Mouse (Mus musculus) Patski (cell line): ENCODE results near the gene Polr1d. TPM values are rescaled to one million over a fixed set of nuclear protein-coding genes. Genes with fewer than 3 reads are reported as not detected.

ENCODE experiments used
- ATAC-seq: fragments of 100-300 bp; one replicate; pipeline ENCODE4 v1.8.0; 2021
- CTCF ChIA-PET: fragments of 350-600 bp; sonication (Branson Sonifier 250); formaldehyde crosslinking; loops from one replicate; lab custom pipeline; 2022; ENCODE audit warnings: inconsistent platforms; lab: Charles Lee
- POLR2A ChIA-PET: fragments of 350-600 bp; sonication (Branson Sonifier 250); formaldehyde crosslinking; loops from one replicate; lab custom pipeline; 2022; ENCODE audit warnings: antibody characterized with exemption, inconsistent platforms; lab: Charles Lee
- DNase-seq: peaks from one replicate; pipeline ENCODE4 v3.0.0-alpha.2; 2011; ENCODE audit warnings: low read depth, low spot score
- H3K27me3 ChIP-seq: fragments of 371-371 bp; one replicate; pipeline ENCODE4 v1.5.1; 2021
- CTCF ChIP-seq: fragments of 100-300 bp; IDR thresholded peaks from one replicate; pipeline ENCODE4 v1.5.1; 2021
- in situ Hi-C: fragments of 300-500 bp; cut with MboI; formaldehyde crosslinking; loops from 3 replicates; pipeline ENCODE4 v1.11.1; 2018; ENCODE audit warnings: low pct_unique_long_range_greater_than_20kb, mixed read lengths
- polyA plus RNA-seq: library from polyadenylated mRNA; unstranded; gene quantifications from one replicate; pipeline ENCODE4 v1.2.3, GENCODE M21; 2021

The Polr1d gene
- polyA plus RNA-seq, 1 experiment from 2014 or later, result 168 TPM

DNA sequence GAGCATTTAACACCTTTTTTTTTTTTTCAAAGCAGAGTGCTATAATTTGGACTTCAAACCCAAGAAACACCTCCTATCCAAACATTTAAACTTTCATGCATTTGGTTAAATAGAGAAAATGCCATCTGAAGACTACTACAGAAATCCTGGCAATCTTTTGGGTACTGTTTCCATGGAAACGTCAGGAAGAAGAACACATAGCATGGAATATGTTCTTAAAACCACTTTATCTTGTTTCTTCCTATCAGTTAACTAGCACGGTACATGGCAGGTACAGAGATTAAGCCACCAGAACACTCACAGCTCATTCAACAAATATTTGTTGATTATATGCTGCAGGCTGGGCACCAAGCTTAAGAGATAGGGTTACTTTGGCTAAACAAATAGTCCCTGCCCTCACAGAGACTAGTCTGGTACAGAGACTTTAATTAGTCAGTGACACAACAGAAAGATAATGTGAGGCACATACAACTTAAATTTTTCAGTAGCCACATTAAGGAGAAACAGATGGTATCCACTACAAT lies 22.0 kb upstream of the Polr1d start:
- in situ Hi-C loops, result no loop called here

DNA sequence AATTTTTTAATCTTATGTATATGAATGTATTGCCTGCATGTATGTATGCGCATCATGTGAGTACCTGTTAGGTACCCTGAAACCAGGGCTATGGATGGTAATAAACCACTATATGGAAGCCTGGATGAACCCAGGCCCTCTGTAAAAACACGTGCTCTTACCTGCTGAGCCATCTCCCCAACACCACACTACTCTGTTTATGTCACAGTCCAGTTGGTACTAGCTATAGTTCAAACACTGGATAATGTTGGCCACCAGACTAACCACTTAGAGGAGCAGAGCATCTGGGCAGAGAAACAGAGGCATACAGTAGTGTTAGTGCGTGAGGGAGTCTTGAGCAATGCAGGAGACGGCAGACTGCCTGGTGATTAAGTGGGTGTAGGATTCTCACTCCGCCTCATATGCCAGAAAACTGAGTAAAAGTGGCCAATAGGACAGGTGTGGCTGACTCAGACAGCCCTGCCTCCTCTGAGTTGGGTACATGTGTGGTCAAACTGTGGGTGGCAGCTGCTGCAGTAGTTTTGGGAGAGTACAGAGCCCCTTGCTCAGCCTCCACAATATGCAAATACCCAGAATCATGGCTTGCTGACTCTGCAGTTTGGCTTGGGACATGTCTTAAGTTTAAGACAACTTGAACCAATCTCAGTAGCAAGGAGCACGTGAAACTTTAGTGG lies 21.1 kb upstream of the Polr1d start:
- CTCF ChIA-PET, result no interaction called here

More for the DNA sequence above, 22.0 kb upstream of the Polr1d start:
- ChIA-PET POLR2A (no interaction called here), CTCF (no interaction called here)
- no peak for DNase-seq
- no peak for TF ChIP-seq CTCF
- no peaks in the 10 kb centered on the region for H3K27me3 ChIP-seq
- ATAC-seq, result no peak

DNA sequence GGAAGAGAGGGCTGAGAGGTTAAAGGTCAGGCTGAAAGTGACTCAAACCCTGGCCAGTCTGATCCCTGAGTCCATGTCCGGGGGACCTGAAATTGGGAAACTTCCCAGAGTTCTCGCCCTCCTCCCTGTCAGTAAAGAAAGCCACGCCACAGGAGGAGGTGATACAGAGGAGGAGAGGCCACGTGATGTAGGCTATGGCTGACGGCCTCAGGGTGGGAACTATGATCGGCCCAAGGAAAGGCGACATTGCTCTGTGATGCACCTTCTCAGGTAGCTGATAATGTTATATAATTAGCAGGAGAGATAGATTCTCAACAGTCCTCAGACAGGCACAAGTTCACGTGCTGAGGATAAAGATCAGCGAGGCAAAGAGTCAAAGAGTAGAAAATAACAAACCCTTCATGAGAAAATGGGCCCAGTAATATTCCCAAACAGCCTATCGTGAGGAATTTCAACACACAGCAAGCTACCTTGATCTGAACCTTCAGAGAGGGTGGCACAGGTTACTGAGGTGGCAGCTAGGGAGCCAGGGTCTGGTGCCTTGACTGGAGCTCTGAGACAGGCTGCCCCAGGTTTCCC lies 20.0 kb upstream of the Polr1d start:
- ChIA-PET POLR2A (no interaction called here), CTCF (interaction anchor here (1.6 to 2.2 kb wide), 2 partner anchors 8 to 10 kb away, joined by 8 to 10 read pairs; no protein-coding TSS in a partner anchor)
- no peak for ATAC-seq
- no peak for DNase-seq
- no peak for TF ChIP-seq CTCF
- no peaks in the 10 kb centered on the region for H3K27me3 ChIP-seq
- in situ Hi-C loops, result no loop called here

More for the DNA sequence above, 21.1 kb upstream of the Polr1d start:
- POLR2A ChIA-PET, result interaction anchor here (0.5 to 0.6 kb wide), 2 partner anchors 30 to 359 kb away, joined by 3 read pairs; no protein-coding TSS in a partner anchor
- TF ChIP-seq CTCF, result no peak
- in situ Hi-C loops, result no loop called here
- ATAC-seq (no peak), DNase-seq (no peak)
- no peaks in the 10 kb centered on the region for H3K27me3 ChIP-seq

DNA sequence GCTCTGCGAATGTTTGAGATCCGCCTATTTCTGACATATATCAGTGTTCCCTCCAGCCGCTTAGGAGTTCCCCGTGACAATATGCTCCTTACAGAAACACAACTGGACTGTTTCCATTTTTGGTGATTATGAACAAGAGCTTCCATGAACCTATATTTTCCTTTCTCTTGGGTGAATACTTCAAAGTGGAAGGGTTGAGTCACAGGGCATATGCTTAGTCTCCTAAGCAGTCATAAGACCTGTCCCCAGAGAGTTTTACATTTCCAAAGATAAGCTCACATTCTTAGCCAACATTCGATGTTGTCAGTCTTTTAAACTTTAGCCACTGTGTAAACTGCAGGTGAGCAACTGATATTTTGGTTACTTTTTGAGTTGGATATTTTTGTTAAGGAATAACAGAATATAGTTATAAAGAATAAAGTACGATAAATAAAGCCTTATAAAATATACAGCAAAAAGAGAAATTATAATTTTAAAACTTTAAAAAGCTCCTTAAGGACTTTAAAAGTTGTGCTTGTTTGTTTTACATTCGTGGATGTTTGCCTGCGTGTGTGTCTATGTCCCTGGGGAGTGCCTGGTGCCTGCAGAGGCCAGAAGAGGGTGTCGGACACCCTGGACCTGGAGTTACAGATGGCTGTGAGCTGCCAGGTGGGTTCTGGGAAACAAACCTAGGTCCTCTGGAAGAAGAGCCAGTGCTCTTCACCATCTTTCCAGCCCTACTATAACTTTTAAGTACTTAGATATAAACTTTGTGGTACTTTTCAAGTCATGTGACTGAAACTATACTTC lies 19.0 kb upstream of the Polr1d start:
- no peak for DNase-seq
- in situ Hi-C loops, result no loop called here
- ChIA-PET POLR2A (no interaction called here), CTCF (interaction anchor here (1.6 to 2.2 kb wide), 2 partner anchors 9 to 11 kb away, joined by 8 to 10 read pairs; no protein-coding TSS in a partner anchor)
- H3K27me3 ChIP-seq, result no peaks in the 10 kb centered on the region
- no peak for TF ChIP-seq CTCF
- no peak for ATAC-seq

DNA sequence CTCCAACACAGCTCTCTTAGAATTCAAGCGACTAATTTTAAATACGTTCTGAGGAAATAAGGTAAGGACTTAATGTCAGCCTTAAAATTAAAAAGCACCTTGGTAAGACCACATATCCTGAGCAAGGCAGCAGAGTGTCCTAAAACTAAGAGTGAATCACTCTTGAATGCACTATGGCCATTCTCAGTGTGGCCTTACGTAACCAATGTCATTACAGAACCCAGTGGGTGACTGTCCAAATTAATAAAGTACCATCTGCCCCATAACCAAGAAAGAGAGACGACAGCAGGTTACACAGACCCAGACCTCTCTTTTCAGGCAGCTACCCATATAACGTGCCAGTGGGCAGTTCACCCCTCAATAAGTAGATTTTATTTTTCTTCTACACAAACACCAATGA lies 18.2 kb upstream of the Polr1d start:
- CTCF ChIA-PET, result interaction anchor here (1.6 to 2.2 kb wide), 2 partner anchors 10 to 12 kb away, joined by 8 to 10 read pairs; no protein-coding TSS in a partner anchor
- POLR2A ChIA-PET, result no interaction called here
- no peak for ATAC-seq

DNA sequence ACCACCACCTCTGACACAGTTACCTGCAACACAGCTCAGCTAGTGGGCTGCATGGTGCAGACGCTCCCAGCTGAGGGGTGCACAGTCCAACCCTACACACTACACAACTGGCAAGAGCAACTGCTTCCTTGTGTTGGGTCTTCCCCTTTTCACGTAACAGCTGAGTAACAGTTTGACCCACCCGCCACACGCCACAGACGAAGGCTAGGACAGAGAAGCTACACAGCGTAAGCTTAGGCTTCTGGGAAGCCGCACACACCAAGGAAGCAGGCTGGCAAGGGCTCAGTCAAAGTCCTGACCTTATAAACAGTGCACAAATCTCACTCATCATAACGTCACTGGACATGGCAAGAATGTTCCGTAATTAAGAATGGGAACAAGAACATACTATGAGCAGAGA lies 17.5 kb upstream of the Polr1d start:
- DNase-seq (no peak), ATAC-seq (no peak)
- POLR2A ChIA-PET, result no interaction called here
- no peaks in the 10 kb centered on the region for H3K27me3 ChIP-seq
- no peak for TF ChIP-seq CTCF
- in situ Hi-C loops, result no loop called here
- CTCF ChIA-PET, result no interaction called here

More for the DNA sequence above, 18.2 kb upstream of the Polr1d start:
- in situ Hi-C loops, result no loop called here
- DNase-seq, result no peak
- no peak for TF ChIP-seq CTCF
- no peaks in the 10 kb centered on the region for H3K27me3 ChIP-seq

DNA sequence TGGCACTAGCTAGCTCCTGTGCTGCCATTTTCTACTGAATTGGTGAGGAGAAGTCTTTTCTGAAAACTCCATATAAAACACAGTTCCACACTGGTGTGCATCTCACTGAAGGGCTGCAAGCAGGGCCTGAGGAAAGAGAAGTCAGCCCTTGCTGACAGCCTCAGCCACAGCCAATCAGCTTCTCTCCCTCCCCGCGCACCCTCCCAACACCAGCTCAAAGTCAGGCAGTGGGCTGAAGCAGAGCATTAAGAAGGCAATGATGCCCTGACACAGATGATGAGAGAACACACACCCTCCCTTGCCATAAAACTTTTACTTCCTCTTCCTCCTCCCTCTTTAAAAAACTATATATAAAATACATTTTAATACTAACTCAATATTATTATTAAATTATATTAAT lies 16.8 kb upstream of the Polr1d start:
- TF ChIP-seq CTCF, result no peak
- ChIA-PET POLR2A (no interaction called here), CTCF (no interaction called here)
- DNase-seq (no peak), ATAC-seq (no peak)
- no peaks in the 10 kb centered on the region for H3K27me3 ChIP-seq
- in situ Hi-C loops, result no loop called here

DNA sequence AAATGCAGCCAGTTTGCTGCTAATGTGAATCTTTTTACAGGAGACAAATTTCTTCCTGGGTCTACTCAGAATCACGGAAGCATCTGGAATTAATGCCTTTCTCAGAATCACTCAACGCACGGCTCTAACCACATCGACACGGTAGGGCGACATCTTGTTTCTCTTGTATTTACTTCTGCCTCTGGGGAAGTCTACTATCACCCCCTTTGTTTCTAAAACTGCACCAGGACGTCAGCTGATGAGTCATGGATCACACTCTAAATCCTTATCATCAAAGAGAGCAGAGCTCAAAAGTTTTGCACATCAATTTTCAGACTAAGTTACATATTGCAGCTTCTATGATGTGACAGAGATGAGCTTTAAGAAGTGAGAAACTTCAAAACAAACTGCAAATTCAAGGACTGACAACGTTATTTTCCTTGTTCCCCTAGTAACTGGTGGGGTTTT lies 13.6 kb upstream of the Polr1d start:
- H3K27me3 ChIP-seq, result no peaks in the 10 kb centered on the region
- DNase-seq (no peak), ATAC-seq (no peak)
- POLR2A ChIA-PET, result interaction anchor here (0.5 kb wide), 1 partner anchor 62 kb away, joined by 4 read pairs; no protein-coding TSS in a partner anchor
- in situ Hi-C loops, result no loop called here
- TF ChIP-seq CTCF, result no peak
- CTCF ChIA-PET, result interaction anchor here (1.5 to 2.3 kb wide), 2 partner anchors 11 to 15 kb away, joined by 4 to 5 read pairs; no protein-coding TSS in a partner anchor

DNA sequence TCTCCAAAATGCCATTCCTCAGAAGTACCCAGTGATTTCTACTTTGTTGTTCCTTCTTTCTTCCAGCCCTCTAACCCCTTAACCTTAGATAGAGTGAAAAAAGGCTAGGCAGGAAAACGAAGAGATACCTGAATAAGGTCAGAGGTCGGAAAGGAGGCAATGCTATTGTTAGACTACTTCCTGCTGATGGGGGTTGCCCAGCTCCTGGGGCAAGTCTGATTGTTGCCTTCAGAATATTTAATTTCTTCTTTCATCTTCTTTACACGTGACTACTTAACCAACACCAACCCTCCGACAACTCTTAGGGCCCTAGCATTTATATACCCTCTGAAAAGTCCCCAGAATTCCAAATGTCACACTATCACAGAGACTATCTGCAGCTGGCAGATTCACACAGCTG lies 10.7 kb upstream of the Polr1d start:
- H3K27me3 ChIP-seq, result no peaks in the 10 kb centered on the region
- DNase-seq (no peak), ATAC-seq (no peak)
- no peak for TF ChIP-seq CTCF
- POLR2A ChIA-PET, result no interaction called here
- in situ Hi-C loops, result no loop called here
- CTCF ChIA-PET, result no interaction called here

DNA sequence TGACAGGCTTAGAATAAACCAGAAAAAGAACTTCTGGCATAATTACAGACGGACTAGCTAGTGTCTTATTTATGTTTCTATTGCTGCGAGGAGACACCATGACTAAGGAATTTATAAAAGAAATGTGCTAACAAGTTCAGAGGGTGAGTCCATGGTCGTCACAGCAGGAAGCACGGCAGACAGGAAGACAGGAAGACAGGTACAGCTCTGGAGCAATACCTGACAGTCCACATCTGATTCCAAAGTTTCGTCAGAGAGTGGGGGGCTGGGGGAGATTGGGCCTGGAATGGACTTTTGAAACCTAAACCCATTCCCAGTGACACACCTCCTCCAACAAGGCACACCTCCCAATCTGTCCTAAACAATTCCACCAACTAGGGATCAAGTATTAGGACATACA lies 9.9 kb upstream of the Polr1d start:
- H3K27me3 ChIP-seq, result no peaks in the 10 kb centered on the region
- POLR2A ChIA-PET, result no interaction called here
- ATAC-seq, result no peak
- DNase-seq, result no peak
- no peak for TF ChIP-seq CTCF
- CTCF ChIA-PET, result no interaction called here
- in situ Hi-C loops, result no loop called here
